Mouse (Mus musculus): ENCODE data around the gene Ctsk.

DNA sequence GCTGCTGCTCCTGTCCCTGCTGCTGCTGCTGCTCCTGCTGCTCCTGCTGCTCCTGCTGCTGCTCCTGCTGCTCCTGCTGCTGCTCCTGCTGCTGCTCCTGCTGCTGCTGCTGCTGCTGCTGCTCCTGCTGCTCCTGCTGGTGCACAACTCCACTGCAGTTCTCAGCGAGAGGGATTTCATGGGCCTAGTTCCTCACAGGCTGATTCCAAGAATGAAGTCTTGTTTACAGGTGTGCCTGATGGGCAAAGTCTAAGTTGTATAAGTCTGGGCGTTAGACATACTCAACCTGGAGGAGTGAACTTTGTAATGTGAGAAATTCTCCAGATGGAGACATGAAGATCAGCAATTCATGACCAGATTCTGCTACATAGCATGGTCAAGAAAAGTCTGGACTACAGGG lies 25.6 kb downstream of the Ctsk start:
- TF ChIP-seq TAL1 (IDR thresholded peaks at IDR 0.05; ENCODE audit: low read length) (no peak), GATA1 (IDR thresholded peaks at IDR 0.05; ENCODE audit: low read length) (no peak)
